Mouse (Mus musculus) 3134 (cell line): Measurements from ENCODE around the gene Lsp1.
A peak's percentile ranks its signal among the peaks of the same experiment; 100 is the strongest.

ENCODE experiments used
- DNase-seq: peaks from one replicate; pipeline ENCODE4 v3.0.0-alpha.2; 2011; ENCODE audit warnings: low spot score; ENCODE audit not compliant: insufficient read length; ENCODE audit errors: extremely low read depth

Gene Lsp1

DNA sequence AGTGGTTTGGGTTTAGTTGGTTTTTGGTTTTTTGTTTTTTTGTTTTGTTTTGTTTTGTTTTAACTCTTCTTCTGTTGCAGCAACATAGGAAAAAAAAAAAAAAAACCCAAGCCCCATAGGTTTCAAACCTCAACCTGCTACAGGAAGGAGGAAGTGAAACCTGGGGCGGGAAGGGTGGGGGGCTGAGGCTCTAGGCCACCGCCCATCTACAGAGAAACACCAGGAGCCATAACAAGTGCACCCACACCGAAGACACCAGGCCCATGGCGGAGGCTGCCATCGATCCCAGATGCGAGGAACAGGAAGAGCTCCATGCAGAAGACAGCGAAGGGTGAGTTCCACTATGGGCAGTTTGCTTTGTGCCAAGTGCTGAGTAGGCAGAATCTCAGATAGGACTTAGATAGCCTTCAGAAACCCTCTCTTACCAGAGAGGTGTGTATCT lies at the start of gene Lsp1:
Gene Lsp1, plus strand, starts transcription at position 174 of the 442 bp plus-strand sequence.
- DNase-seq: no peak

DNA sequence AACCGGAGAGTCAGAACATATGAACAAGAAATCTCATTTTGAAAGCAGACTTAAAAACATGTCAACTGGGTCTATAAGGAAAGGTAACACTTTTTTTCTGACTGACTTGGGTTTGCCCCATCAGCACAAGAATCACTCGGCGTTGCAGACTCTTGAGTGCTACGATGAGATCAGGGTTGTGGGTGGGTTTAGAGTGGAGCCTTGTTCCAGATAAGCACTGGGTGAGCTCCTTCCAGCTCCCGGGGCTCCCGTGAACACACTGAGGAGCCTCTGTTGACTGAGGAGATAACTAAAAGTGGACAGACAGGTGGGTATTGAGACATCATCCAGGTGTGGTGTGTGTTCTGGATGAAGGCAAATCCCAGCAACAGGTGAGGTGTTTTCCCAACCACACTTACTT lies 47.3 kb upstream of the Lsp1 start:
- no peak for DNase-seq

DNA sequence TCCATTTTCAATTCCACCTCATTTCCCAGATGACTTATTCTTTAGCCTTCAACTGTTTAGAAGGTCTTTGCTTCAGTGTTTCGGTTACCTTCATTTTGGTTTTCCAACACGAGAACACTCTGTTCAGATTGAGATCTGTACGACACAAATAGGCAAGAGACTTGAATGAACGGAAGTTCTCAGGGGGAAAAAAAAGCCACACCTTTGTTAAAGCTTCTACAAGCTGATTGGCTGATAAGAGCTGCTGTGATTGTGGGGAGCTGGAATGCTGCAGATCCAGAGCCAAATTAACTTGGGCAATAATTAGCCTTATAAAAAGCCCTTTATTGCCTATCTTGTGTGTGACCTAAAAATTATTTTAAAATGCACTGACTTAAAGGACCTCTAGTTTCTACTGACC lies 45.3 kb upstream of the Lsp1 start:
- DNase-seq: no peak

DNA sequence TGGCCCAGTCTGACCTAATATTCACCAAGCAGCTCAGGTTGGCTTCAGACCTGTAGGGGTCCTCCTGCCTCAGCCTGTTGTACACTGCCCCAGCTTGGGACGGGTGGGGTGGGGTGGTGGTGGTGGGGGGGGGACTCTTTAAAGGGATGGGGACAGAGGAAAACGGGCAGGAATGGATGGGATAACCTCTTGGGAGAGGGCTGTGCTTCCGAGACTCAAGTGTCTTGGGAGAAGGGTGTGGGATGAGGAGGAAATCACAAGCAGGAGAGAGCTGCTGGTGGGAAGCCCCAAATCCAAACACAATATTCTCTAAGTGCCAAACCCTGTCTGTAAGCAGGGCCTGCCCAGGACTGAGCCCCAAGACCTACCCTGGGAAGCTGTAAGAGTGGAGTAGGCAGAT lies 44.4 kb upstream of the Lsp1 start:
- no peak for DNase-seq

DNA sequence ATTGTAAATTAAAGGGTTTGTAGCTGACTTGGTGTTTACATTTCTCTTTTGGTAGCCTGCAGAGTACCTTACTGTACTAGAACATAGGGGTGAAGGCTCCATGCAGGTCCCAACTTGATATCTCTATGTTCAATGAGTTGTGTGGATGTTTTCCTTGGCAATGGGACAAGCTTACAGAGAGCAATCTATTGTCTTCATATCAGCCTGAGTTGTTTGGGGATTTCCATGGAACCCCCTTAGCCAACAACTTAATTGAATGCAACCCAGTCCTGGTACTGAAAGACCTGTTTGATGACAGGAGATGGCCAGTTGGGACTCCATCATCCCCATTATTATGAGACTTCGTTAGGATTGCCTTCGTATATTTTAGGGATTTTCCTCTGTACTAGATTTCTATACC lies 42.6 kb upstream of the Lsp1 start:
- no peak for DNase-seq

DNA sequence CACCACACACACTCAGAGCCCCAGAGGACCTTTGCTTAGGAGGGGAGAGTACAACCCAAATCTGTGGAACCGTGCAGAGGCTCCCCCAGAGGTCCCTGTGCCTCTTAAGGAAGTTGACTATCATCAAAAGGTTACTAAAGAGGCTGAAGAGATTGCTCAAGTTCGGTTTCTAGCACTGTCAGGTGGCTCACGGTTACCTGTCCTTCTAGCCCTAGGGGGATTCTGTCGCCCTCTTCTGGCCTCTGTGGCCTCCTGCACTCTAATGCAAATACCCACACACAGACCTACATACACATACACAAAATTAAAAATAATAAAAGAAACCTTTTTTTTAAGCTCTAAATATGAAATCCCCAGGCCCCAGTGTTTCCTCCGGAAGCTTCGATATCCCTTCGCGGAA lies 41.9 kb upstream of the Lsp1 start:
- DNase-seq: no peak

DNA sequence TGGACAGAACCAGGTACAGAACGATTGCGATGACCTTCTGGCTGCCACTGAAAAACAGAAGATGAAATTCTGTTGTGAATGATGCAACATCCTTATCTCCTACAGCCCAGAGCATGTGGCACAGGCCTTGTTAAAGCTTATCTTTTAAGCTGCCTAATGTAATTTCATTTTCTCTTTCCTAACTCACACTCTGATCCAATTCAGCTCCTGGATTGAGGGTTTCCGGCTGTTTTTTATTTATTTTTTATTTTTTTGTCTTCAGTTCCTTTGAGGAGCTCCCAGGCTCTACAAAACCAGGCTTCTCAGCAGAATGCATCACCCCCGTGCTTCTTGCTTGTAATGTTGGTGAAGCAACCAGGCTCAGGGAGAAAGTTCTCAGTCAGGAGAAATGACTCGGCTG lies 40.7 kb upstream of the Lsp1 start:
- no peak for DNase-seq

DNA sequence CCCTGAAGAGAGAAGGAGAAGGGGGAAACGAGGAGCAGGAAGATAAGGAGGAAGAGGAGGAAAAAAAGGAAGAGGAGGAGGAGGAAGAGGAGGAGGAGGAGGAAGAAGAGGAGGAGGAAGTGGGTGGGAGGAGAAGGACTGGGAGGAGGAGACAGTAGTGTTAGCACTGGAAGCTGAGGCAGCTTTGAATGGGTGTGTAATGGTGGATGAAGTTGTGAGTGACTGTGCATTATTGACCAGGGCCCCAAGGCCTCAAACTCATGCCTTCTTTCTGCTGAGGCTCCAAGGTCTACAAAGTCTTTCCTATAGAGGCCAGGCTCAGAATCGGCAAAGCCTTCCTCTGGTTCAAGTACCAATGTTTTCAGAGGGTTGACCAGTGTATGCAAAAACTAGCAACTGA lies 38.8 kb upstream of the Lsp1 start:
- DNase-seq: no peak

DNA sequence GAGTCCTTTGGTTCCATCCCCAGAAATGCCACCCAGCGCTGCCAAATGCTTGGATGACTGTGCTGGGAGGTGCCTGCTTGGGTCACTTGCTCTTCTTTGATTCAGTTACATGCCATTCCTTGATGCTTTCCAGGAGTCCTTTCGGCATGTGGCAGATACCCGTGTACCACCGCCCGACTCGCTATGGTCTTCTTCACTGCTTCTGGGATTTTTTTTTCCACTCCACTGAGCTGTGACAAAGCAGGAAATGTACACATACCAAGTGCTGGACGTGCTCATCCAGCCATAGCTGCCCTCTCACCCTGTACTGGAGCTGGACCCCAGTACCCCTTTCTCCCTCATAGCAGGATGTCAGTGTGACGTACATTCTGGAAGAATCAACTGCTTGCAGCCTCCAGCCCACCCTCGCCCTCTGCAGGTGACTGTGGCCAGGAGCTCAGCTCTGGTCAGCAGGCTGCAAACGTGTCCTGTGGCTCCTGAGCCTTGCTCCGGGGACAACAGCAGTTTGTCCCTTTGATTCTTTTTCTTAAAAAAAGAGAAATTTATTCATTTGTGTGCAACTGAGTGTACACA lies 34.9 kb upstream of the Lsp1 start:
- no peak for DNase-seq

DNA sequence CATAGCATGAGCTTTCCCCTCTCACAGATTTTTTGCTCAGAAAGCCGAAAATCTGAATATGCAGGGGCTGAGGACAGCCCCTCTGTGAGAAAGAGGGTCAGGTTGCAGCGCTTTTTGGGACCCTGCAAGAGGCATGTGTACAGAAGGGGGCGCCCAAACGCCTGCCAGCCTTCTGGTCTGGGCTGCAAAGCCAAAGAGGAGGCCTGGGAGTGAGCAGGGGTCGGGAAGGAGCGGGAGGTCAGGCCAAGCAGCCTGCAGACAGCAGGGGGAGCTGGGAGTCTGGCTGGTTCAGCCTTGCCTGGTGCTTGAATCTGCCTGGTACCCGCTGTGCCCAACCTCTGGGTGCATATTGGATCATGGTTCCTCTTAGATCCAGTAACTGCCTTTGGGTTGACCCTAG lies 32.4 kb upstream of the Lsp1 start:
- peak; percentile 51 for DNase-seq

DNA sequence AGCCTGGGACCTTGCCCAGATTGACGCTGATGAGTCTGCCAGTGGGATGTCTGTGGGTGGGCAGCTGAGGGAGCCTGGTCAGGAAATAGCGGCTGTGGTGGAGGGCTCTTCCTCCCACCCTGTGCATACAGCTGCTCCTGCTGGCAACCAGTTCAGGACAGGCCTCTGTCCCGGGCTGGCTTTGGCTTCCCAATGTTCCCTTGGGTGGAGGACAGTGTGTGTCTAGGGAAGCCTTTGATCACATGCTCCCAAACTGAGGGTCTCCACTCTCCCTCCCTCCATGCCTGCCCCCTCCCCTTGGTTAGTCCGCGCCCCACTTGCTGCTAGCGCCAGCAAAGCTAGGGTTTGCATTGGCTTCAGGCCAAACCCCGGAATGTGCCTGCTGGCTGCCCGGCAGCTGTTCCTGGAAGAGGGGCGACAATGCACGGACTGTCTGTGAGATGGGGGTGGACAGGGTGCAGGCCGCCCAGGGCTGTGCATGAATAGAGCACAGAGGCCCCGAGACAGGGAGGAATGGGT lies 30.4 kb upstream of the Lsp1 start:
- peak; percentile 73 for DNase-seq

DNA sequence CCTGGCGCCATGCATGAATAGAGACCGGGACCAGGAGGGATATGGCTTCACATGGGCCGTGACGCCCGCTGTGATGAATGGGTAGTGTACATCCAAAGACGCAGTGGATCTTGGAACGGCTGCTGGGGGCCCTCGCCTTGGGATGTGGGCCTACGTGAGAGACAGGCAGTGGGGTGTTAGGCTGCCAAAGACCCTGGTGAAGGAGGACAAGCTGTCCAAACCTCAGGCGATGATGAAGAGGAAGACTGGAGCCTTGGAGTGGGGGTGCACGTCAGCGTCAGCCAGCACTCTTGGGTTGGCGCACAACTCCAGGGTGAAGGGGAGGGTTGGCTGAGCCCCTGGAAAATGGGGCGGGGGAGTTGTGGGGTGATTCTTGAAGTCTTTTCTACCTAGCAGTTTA lies 29.5 kb upstream of the Lsp1 start:
- no peak for DNase-seq

DNA sequence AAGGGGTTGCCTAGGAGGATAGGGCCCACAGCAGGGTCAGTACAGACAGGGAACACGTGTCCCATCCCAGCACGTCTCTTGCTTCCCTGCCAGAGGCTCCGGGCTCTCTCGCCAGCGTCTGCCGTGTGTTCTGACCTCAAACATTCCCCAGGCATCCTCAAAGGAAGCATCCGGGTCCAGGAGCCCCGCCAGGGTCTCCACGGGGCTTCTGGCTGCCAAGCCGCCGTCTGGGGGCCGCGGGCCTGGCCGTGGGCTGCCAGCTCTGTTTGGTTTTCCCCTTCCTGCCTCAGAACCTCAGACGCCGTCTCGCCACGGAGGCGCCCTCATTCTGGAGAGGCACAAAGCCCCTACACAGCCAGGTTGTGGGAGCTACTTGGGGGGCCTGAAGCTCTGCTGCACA lies 27.0 kb upstream of the Lsp1 start:
- DNase-seq: peak; percentile 47

DNA sequence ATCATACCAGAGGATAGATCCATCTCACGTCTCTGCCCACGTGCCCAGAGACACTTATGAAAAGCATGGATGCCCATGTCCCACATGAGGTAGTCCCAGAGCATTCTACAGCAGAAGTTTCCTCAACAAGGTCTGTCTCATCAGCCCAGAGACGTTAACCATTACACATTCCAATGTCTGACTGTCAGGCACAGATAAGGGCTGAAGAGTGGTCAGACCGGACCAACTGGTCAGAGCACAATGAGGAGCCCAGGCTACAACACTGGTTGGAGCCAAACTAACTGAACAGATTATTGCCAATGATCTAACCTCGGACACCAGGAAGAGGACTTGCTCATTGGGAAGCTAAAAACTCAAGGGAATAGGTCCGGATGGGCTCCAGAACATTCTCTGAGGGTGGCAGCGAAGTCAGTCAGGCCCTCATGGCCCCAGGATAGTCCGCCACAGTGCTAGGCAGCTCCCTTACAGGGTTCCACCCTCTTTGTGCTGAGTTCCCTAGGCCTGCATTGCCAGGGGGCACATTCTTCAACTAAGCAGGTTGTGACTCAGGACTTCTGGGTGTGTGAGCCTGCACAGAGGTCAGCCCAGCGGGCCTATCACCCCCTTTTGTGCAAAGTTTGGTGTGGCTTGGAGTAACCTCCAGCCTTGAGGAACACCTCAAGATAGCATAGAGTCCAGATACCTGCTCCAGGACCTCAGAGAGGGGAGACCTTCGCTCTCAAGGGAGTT lies 26.3 kb upstream of the Lsp1 start, which contains the start of gene Syt8:
Gene Syt8, plus strand, starts transcription at position 714 of the 729 bp plus-strand sequence.
- DNase-seq: peak; percentile 64

DNA sequence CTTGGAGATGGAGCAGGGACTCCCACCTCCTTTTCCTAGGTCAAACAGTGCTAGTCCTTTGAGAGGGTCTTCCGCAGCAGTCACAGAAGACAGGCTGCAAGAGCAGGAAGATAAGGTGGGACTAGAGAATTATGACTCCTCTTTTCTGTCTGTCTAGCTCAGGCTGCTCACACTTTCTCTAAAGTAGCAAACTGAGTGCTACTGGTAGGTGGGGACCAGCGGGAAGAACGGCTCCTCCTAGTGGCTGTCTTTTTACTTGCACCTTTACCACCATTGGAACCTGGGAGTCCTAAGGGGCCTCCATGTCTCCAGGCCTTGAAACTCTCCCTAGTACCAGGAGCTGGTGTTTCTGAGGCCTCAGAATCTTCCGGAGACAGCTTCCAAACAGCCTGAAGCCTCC lies 25.1 kb upstream of the Lsp1 start:
- DNase-seq: peak; percentile 69

DNA sequence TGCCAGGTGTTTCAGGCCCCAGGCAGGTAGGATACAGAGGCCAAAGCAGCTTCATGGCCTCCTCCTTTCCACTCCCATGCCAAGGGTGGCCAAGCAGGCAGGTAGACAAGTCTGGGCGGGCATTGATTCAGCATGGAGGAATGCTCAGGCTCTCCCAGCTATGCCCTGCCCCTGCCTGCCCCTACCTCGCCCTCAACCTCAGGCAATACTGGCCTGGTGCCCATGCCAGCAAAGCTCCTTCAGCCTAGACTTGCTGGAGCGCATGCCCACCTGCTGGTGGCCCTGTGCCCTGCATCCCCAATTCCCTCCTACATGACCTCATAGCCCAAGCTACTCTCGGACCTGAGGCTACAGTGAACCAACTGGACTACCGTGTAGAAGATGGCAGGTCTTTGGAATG lies 23.3 kb upstream of the Lsp1 start:
- DNase-seq: peak; percentile 90

DNA sequence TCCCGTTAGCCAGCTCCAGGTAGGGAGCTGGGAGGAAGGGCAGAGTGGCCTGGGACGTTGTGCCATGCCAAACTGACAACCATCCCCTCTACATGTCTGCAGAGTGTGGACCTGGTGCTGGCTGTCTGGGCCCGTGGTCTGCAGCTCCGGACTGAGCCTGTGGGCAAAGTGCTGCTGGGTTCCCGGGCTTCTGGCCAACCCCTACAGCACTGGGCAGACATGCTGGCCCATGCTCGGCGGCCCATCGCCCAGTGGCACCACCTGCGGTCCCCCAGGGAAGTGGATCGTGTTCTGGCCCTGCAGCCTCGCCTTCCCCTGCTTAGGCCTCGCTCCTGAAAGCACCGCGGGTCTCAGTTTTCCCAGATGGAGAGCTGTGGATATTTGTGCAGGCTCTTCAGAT lies 20.6 kb upstream of the Lsp1 start:
- no peak for DNase-seq

DNA sequence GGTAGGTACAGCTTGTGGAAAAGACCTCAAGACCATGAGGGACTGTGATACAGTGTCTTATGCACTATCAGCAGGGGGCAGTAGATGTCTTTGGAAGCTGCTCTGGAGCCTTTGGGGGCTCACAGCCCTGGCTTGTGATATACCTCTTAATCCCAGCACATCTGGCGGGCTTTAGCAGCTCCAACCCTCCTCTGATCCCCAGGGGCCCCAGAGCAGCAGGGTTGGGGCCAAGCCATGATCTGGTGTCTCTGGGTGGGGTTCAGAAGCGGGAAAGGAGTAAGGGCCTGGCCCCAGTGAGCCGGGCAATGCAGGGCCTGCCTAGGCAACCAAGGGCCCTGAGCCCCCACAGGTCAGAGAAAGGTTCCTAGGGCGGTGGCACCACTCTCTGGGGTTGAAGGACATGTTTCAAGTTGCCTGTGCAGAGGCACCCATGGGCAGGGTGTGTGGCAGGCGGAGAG lies 19.9 kb upstream of the Lsp1 start:
- no peak for DNase-seq

DNA sequence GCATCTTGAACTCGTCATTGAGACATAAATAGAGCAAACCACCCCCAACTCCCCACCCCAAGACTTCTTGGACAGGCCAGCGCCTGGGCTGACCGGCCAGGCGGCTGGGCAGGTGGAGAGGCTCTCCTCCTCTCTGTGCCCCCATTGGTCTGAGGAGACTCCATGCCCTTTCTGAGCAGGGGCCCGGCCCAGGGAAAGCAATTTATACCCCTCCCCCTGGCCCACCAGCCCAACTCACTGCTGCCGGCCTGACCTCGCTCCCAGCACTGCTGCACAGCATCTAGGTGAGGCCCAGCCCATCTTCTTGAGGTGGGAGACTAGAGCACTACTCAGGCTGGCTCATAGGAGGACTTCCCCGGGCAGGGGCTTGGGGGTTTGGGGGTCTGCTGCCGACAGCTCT lies 19.0 kb upstream of the Lsp1 start, which contains the start of gene Tnni2:
Gene Tnni2, plus strand, starts transcription at position 224 of the 400 bp plus-strand sequence.
- no peak for DNase-seq

DNA sequence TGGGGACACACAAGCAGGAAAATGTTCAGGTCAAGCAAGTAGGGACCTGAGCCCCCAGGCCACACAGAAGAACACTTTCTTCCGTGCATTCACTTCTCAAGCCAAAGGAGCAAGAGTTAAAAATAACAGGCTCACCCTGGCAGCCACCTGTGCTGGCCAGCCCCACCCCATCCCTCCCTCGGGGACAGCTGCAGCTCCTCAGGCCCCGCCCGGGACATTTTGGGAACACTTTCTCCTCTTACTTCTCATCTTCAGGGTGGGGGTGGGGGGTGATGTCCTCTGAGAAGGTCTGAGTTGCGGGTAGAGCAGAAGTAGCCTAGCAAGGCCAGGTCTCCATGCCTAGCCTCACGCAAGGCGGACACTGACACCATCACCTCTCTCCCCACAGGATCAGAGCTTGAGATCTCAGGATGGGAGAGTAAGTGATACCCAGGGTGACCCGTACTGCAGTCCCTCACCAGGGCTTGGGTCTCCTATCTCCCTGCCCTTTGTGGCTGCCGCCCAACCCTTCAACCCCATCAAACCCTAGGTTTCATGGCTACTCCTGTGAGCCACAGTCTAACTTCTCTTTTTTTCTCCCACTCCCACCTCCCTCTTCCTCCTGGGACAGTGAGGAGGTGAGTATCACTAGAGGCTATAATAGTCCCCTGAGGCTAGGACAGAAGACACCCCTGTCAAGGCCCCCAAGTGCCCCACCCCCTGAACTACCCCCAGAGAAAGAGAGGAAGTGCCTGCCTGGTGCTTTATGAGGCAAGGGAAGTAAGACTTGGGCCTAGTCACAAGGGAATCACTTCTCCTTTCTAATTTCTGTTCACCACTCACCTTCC lies 18.3 kb upstream of the Lsp1 start:
- DNase-seq: no peak

DNA sequence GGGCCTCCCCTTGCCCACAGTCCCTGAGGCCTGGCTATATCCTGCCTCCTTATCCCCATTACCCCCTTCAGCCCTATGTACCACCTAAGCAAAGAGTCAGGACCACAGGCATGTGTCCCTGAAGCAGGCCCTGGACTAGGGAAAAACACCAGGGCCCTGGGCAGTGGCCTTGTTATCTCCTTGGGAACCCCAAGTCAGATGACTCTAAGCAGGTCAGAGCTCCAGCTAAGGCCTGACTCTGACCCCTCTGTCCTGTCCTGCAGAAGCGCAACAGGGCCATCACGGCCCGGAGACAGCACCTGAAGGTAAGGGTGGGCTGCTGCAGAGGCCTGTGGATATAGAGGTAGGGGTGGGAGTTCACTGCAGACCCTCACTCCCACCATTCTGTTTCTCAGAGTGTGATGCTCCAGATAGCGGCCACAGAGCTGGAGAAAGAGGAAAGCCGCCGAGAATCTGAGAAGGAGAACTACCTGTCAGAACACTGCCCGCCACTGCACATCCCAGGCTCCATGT lies 17.6 kb upstream of the Lsp1 start:
- DNase-seq: no peak
